Mouse (Mus musculus) CD4-positive helper T cell, adult 2 months (primary cell): ENCODE results near the gene Efcab10.

ENCODE experiments used
- DNase-seq: peaks from one replicate; pipeline ENCODE4 v3.0.0-alpha.2; 2012; ENCODE audit warnings: low read depth, missing footprints, low spot score

Efcab10 gene

GRCm38 (mm10) chr12:33427293-33427692, 32.6 kb downstream of the Efcab10 start:
- no peak for DNase-seq

DNA sequence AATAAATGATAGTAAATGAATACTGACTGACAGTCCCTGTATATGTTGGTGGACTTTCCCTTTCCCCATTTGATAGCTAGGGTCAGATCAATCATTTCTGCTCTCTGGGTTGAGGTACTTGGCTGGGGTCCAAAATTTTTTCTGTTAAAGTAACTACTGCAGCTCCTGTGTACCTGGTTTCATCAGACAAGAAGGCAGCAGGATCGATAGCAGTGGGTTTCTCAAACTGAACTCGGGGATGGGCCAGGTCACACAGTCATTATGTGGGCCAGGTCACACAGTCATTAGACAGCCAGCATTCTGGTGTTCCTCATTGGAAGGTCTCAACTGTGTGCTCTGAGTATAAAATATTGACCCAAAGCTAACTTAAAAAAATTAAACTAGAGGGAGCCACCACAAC, 33.1 kb downstream of the Efcab10 start:
- no peak for DNase-seq

DNA sequence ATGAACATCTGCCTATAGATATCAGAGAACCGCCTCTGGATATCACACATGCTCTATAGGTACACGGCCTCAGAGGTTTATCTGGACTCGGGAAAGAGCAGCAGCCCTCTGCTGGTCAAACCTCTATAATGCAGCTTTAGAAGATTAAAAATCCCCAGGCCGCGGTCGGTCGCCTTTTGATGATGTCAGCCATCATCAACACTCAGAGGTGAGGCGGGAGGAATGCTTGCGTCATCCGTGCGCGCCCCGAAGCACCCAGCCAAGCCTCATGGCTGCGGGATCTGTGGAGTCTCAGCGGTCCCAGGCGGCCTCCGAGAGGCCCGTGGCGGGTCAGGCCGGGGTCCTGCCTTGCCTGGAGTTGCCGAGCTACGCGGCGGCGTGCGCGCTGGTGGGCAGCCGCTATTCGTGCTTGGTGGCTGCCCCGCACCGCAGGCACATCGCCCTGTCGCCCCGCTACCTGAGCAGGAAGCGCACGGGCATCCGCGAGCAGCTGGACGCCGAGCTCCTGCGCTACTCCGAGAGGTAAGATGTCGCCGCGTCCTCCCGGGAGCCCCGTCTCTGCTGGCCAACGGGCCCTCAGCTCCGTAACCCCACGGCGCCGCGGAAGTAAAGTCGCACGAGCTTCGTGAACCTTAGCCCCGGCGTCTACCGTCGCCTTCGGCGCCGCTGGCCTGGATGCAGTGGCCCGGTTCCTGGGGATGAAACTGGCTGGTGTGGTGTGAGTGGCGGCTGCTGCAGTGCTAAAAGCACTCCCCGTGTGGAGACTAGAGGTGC, 34.9 kb downstream of the Efcab10 start, which contains the start of gene Twistnb:
TSS of gene Twistnb (plus strand) at position 249 of the 774 bp plus-strand sequence.
- DNase-seq, result peak; percentile 97

DNA sequence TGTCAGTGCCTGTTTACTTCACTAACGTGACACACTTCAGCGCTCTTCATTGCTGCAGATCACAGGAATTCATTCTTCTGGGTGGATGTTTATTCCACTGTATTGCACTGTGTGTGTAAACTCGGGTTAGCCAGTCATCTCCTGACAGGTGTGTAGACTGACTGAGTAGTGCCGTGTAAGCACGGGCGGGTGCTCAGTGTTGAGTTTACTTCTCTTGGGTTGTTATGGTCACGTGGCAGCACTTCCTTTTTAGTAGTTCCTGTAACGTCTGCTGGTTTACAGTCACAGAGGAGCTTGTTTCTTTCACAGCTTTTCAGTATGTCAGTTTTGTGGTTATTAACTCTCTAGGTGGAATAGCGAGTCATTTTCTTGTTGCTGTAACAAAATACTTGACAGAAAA, 39.2 kb downstream of the Efcab10 start:
- DNase-seq, result peak; percentile 65

DNA sequence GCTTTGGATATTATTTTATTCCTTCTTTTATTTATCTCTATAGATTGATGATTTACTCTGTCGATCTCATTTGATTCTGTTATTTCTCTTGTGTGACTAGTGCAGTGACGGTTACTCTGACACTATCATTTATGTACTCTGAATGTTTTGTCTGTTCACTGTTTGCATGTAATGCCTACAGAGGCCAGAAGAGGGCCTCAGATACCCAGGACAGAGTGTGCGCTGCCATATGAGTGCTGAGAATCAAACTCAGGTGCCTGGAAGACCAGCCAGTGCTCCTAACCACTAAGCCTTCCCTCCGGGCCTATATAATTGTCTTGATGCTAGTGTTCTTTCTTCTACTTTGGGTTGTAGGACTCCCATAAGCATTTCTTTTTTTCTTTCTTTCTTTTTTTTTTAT, 40.1 kb downstream of the Efcab10 start:
- peak; percentile 50 for DNase-seq
